Mouse (Mus musculus) liver (tissue): ENCODE measurements around the gene Lrrc4c.
A peak's percentile ranks its signal among the peaks of the same experiment; 100 is the strongest.

Experiments
- DNase-seq: peaks from one replicate; pipeline ENCODE4 v3.0.0-alpha.2; 2020; ENCODE audit warnings: mixed read lengths

Lrrc4c gene

DNA sequence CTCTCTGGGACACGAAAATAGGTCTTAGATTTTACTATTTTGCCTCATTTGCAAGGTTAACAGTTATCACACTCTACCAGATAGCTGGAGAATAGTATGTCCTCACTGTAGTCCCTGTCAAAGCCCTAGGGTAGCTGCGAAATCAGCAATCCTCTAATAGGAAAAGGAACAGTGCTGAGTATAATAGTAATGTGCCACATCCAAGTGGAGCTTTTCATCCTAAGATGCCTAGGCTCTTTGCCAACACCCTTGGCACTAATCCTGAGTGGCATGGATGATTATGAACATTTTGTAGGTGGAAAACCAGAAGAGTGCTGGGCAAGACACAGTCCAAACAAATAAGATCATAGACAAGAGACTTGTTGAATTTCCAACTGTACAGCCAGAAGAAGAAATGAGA, 981.7 kb downstream of the Lrrc4c start:
- DNase-seq: no peak

DNA sequence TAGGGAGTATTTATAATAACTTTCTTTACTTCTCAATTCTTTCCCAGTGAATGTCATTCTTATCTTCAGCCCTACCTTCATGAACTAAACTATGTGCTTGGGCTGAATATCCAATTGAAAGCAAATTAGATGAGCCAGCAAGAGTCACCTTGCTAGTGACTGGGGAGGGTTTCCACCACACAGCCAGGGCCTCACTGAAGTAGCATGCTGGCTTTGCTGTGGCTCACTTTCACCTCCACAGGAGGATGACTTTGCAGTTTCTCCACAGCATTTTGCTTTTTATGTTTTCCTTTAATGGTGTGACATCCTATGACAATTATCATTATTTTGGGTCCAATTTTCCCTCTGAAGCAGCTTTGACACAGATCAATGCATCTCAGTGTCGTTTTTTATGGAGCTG, 1000.0 kb downstream of the Lrrc4c start:
- no peak for DNase-seq

DNA sequence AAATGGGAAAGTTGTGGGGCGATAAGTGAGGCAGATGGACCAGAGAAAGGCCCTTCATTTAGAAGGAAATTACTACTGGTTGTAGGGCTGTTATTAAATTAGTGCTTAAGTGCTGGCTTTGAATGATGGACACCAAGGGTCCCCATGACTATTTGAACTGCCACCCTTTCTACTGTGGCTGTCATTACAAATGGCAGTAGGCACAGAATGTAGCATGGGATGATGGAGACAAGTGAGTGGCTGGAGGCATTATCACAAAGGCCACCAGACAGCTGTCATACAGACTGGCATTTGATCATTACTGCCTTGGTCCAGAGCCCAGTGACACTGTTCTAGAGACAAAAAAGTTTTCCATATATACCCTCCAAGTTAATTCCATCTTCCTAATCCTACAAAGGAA, 1000.6 kb downstream of the Lrrc4c start:
- DNase-seq: no peak

DNA sequence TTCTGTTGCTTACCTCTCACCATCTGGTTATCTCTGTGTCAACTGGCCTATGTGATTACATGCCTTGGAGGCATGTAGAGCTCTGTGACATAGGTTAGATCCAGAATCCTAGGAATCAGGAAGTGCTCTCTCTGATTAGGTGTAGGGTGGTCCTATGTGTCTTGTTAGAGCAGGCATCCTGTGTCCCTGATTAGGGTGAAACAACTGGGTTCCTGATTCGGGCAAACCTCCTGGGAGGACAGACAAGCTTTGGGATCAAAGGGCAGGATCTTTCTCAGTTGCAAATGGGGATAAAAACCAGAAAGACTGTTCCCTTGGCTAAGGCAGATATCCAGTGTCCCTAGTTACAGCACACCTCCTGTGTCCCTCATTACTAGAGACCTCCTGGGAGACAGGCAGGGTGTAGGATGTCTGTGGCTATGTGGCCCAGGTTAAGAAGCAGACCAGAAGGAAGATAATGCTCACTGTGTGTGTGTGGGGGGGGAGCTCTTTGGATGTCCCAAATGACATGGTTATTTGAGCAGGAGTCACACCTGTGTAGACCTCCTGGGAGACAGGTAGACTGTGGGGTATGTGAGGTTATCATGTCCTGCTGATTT, 1014.2 kb downstream of the Lrrc4c start:
- DNase-seq: no peak

DNA sequence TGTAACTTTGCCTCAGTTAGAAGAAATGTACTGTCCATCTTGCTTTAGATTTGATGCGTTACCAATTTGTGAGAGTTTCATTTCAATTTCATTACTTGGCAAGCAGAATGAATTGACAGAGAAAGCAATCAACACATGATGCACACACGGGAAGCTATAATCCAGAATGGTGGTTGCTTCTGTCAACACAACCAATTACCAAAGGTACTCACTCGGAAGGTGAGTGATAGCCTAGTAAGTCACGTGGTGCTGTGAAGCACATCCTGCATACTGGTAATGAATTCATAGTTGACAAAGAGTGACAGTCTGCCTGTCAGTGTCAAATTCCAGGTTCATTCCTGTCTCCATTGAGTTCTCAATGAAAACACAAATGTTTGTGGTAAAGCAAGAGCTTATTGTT, 1021.7 kb downstream of the Lrrc4c start:
- DNase-seq: no peak

DNA sequence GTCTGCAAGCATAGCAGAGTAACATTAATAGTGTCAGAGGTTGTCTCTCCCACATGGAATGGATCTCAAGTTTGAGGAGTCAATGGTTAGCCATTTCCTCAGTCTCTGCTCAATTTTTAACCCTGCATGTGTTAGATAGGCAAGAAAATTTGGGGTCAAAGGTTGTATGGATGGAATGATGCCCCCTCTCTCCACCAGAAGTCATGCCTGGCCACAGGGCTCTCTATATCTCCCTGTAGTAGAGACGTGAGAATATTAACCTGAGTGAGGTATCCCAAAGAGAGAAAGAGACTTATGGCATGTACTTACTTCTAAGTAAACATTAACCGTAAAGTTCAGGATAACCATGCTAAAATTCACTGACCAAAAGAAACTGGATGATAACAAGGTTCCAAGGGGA, 1043.3 kb downstream of the Lrrc4c start:
- DNase-seq: no peak

DNA sequence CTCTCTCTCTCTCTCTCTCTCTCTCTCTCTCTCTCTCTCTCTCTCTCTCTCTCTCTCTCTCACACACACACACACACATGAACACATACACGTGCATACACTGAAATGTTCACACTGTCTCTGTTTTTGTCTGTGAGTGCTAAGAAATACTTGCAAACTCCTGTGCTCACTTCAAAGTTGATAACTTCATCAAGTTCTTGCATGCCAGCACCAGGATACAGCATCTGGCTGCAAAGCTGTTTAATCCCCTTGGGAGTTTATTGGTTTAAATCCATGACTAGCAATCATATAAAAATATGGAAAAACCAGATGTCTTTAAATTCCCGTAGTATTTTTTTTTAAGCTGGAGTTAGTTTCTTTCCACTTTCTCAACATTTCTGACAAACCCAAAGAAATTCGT, 1052.0 kb downstream of the Lrrc4c start:
- DNase-seq: no peak

DNA sequence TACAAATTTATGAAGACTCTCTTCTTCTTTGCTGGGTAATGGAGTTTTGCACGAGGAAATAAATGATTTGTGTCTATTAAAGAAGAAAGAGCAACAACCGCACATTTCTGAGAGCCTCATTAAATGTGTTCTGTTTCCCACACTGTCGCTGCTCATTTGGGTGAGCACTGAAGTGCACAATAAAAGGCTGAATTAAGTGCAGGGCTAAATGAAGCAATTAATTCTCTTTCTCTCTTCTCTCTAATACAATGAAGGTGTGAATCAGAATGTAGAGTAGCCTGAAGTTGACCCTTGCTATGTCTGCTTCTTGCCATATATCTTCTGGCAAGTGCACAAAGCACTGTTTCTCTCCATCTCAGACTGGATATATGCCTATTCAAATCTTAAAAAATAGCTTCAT, 1073.5 kb downstream of the Lrrc4c start:
- DNase-seq: no peak

DNA sequence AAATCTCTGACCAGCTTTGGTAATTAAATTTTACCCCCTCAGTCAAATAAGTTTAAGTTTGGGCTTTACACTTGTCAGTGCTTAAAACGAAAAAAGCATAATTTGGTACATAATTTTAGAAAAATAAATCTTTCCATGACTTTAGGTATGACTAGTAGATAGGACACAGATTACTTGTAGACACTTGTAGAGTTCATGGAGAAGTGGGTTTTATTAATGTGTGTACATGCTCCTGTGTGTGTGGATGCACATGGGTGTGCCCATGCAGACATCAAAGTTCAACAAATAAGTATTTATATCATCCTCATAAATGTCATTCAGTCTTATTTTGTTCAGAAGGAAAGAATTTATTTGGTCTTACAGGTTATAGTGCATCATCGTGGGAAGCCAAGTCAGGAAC, 1073.9 kb downstream of the Lrrc4c start:
- DNase-seq: no peak

DNA sequence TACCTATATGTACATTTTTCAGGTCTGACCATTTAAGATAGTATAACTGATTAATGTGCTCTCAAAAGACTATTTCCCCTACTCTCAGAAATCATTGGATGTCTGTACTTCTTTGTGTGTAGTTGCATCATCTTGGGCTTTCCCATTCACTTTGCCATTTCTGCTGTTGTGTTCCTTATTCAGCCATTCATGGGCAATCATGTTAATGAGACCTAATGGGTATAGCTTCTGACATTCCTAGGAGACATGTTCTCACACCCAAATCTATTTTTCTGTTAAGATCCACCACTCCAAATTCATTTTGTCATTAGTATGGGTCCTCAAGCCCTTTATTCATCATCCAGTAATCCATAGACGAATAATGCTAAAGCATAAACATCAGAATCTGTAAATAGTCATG, 1095.1 kb downstream of the Lrrc4c start:
- no peak for DNase-seq

DNA sequence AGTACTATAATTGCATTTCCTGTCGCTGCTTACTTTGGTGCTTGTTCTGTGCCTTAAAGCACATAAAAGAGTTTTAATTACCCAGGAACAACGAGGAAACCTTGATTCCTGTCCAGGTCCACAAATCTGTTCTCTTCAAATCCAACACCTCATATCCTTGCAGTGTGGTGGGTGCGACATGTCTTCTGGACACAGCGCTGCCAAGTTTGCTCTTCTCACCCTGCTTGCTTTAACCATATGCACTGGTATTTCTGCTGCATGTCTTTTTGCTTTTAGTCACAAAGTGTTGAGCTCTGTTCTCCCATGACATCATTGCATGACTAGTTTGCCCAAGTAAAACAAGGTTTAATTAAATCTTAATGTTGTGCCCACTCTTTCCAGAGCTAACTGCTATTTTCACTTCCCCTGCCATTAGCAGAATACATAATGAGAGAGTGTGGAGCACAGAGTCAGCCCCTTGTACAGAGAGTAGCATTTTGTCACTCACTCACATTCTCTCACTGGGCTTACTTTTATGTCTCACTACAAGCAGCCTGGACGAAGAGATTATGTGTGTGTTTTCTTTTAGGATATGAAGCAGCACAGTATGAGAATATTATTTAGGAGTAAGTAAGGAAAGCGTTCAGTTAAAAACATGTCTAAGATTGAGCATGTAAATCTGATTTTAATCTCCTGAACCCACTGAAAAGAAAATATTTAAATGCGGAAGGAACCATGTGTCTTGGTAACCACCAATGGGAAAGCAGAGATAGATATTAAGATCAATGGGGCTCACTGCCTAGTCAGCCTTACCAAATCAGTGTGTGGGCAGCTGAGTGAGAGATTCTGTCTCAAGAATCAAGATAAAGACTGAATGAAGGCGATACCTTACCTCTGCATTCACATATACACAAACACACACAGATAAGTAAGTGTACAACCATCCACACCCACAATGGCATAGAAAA, 1096.7 kb downstream of the Lrrc4c start:
- DNase-seq: no peak

DNA sequence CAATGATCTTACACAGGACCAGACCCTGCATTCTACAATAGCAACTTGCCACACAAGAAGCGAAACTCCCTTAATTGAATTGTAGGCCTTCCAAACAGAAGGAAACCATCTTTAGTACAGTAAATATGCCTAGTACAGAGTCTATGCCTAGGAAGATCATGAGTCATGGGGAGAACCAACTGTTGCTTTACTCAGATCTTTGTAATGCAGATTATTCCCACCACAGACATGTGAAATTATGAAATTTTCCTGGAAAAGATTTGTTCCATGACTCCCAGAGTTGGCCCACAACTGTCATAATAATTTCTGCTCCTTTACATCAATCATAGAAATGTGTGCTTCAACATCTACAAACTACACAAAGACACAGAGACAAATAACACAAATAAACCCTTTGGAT, 1116.2 kb downstream of the Lrrc4c start:
- no peak for DNase-seq

DNA sequence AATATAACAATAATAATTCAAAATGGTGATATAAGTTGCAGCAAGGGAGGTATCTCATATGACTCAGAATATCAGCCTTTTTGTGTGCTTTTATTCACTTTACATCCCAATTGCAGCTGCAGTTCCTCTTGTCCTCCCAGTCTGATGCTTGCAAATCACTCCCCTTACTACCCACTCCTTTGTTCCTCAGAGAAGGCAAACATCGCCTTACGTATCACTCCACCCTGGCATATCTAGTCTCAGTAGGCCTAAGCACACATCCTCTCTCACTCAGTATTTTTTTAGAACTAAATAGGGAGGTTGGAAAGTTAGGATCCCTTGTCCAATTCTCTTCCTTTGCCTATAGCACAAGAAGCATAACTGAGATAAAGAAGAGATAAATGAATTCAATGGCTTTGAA, 1117.6 kb downstream of the Lrrc4c start:
- no peak for DNase-seq

DNA sequence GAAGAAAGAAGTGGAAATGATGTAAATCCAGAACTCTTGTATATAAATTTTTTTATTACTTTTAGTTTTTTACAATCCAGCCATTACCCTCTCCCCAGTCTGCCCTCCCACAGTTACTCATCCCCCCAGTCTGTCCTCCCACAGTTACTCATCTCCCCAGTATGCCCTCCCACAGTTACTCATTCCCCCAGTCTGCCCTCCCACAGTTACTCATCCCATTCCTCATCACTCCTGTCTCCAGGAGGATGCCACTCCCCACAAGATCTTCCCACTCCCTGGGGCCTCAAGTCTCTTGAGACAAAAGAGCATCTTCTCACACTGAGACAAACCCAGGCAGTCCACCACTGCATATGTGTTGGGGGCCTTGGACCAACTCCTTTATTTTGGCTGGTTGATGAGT, 1119.8 kb downstream of the Lrrc4c start:
- no peak for DNase-seq

DNA sequence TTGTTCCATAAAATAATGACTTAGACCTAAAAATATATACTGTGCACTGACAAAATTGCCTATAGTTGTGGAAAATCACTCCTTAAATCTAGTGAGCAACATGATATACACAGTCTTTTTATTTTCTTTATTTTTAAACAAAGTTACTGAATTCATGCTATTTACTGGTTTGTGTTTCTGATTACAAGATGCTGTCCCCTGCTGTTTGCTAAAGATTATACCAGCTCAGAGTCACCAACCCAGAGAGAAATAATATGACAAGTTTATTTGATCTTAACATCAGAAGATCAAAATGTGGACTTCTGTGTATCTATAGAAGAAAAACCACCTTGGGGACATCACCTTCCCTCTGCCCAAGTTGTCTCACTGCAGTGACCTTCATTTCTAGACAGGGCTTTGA, 1145.6 kb downstream of the Lrrc4c start:
- DNase-seq: no peak

DNA sequence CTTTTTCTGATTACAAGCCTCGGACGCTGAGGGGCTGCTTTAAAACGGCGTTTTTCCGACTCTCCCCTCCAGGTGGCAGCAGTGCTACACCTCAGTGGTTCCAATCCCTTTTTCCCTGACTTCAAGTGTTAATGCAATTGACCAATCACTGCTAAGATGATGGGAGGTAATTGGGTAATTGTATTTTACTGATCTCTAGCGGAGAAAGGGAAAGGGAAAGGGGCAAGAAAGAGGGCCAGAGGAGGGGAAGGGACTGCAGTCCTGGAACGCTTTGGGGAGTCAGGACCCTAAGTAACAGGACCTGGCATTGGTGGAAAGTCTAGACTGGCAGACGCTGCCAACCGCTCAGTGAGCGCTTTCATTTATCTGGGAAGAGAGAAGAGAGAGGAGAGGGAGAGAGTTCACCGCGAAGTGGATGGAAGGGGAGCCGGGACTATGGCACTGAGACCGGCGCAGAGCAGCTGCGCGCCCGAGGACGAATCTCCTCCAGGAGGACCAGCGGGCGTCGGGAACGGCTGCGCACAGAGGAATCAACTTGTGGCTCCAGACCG, 1148.3 kb downstream of the Lrrc4c start:
- DNase-seq: peak; percentile 62

DNA sequence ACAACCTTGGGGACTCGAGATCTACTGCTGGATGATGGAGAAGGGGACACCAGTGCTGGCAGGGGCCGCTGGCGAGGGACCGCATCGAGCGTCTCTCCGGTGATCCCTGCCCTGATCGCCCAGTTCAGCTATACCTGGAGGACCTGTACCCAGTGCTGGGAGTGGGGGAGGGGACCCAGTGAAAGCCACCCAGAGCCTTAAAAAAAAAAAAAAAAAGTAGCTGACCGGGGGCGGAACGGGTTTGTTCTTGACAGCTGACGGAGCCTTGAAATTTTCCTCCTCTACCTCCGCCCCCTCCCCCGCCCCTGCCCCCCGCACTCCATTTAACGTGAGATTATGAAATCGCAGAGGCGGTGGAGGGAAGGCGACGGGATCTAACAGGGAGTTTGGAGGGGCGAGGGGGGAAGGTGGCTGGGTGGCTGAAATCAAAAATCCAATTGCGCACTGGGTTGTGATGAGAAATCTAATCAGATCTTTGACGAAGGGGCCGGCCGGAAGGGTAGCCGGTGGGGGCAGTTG, 1149.1 kb downstream of the Lrrc4c start:
- DNase-seq: no peak

DNA sequence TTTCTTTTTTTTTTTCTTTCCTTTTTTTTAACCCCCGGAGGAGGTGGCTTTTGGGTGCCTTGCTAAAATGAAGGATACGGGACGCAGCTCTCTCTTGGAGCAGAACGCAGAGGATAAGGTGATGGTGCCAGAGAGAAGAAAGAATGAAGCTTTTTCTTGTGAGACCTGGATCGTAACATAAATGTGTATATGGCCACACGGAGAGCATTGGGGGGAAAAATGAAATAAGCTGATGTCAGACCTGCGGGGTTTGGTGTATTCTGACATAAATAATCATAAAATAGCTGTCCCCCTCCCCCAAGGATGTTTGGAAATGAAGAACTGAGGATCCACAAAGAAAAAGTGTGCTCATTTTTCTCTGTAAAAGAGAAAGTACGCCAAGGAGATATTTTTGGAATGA, 1149.7 kb downstream of the Lrrc4c start:
- no peak for DNase-seq

DNA sequence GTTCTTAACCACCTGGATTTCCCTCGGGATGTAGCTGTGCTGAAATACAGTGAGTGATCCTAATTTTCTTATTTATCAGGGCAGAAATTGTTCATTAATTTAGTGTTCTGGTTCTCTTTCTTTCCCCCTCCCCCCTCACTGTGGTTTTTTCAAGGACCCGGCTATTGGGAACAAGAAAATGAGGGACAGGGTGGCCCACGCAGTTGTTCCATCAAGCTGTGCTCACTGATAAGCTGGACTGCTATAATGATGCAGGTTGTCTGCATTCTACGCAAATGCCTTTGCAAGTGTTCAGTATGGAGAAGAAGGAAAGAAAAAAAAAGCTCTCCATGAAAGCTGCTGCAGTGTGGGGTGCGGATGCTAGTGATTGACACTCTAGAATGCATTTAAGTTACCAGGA, 1150.4 kb downstream of the Lrrc4c start:
- no peak for DNase-seq

DNA sequence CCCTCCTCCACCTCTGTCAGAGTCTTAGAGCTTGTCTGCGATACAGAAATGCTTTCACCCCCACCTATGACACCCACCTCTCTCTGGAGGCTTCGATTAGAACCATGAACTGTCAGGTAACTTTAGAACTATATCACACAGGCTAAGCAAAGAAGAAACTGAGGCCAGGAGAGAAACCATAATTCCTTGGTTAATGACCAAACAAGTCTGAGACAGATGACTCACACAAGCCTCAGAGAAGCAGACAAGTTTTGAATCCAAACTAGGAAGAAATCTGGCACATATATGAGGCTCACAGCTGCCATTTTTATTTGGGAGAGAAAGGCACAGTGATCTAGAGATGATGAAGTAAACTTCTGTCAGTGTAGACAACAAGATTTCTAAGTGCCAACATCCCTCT, 1151.4 kb downstream of the Lrrc4c start:
- no peak for DNase-seq

DNA sequence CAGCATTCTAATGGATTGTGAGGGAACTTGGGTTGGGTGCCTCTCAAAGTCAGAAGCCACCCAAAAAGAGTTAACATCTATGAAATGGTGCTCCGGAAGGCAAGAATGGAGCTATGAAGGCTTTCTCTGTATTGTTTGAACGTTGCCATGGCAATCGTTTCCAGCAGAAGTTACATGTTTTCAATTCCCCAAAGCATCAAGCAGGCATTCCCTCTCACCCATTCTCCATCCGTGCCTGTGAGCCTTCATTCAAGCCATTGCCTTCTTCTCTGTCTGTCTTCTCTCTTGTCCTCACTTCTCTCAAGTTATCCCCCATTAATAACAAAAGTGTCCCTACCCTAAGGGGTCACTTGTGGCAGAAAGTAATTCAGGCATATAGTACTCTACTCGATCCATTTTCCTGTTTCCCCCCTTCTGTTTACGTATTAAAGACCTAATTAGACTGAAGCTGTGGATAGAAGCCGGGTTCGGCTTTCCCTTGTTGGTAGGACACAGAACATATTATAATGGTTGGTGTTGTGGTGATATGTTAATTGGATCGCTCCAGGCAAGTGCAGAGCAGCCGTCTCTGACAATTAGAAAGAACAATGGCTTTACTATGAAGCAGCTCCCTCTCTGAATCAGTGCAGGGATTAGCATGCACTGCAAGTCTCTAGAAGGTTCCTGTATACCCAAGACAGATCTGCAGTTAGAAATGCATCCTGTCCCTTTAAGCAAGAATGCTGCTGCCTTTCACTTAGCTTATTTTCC, 1160.4 kb downstream of the Lrrc4c start:
- no peak for DNase-seq

DNA sequence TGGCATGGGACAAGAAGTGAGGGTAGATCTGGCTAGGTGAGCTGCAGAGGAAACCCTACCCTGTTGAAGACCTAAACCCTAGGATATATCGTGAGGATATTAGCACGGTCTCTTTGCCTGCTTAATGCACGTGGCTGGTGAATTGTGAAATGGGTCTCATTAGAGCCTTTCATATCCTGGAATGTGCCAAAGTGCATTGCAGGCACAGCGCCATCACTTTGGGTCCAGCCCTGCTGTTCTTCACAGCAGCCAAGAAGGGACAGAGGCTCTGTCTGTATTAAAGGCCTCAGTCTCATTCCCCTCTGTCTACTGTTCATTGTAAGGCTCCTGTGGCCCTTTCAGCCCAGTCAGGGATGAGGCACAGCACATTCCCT, 1160.9 kb downstream of the Lrrc4c start:
- DNase-seq: no peak

DNA sequence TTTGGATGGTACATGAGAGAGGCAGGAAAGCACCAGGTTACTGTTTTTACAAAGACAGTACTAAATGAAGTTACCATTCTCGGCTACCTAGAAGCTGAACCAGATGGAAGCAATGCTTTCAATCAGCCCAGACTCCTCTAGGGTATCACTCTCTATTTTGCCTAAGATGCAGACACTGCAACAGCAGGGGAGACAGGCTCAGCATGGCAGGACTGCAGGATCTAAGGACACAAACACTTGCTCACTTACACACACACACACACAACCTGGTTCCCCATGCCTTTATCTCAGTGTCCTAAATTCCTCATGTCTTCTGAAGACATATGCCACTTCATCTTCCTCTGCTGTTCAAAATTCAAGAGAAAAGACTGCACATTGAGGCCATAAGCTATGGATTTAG, 1167.0 kb downstream of the Lrrc4c start:
- no peak for DNase-seq
